Mouse (Mus musculus): ENCODE measurements around the gene Chkb. TPM values are rescaled to one million over a fixed set of nuclear protein-coding genes. Genes with fewer than 3 reads are reported as not detected.

The Chkb gene
- polyA plus RNA-seq, 1 experiment from 2014 or later, result 46.5 TPM

- Histone ChIP-seq H3K36me3 (replicated peaks; ENCODE audit: control insufficient read depth, insufficient read depth, low read depth, low read length) (0 out of 2 replicates have a peak, but pooled peaks cover 3% of the 10 kb centered on the region), H3K27me3 (ENCODE audit: control insufficient read depth, insufficient read depth, low read length) (no peaks in the 10 kb centered on the region), H3K27ac (replicated peaks; ENCODE audit: low read depth, low read length) (no peak overlapping the region), H3K9ac (replicated peaks; ENCODE audit: low read length) (peak overlapping the region; percentile 78), H3K4me3 (ENCODE audit: low read depth, low read length) (peak overlapping the region; percentile 75), H3K4me2 (ENCODE audit: low read depth, low read length) (peak overlapping the region; percentile 93), H3K4me1 (ENCODE audit: control insufficient read depth, insufficient read depth, low read length) (no peaks in the 10 kb centered on the region), H3K9me3 (replicated peaks; ENCODE audit: control insufficient read depth, low read length) (no peaks in the 10 kb centered on the region)
- WGBS, result 43% methylated on average over 6 of the region's 6 CpGs
- ATAC-seq (replicated peaks; ENCODE audit: insufficient number of reproducible peaks, low FRiP score, low TSS enrichment, low read depth) (no peak), DNase-seq (ENCODE audit: low spot score) (no peak)
Observed at GRCm38 (mm10) chr15:89430341-89430740, 633 bp upstream of the Chkb start.

DNA sequence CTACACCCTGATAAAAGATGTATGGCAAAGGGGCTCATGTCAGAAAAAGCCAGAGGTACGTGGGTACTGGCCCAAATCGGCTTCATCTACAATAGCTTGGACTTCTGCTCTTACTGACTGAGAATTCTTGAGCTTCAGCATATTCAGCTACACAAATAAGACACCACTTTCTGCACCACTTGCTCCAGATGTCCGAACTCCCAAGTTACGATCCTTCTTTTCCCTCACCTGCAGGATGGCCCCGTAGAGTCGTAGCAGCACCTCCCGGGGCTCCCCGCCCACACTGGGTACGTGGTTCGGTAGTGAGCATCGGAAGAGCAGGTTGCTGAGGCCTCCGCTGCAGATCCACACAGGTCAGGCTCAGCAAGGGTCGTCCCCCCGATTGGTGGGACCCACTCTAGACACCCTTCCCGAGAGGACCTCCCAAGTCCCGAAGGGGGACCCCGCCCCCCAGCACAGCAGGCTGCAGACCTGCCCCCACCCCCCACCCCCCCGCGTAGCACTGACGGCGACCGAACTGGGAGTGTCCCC lies 822 bp downstream of the Chkb start:
- H3K36me3 ChIP-seq (replicated peaks; ENCODE audit: control insufficient read depth, insufficient read depth, low read depth, low read length), result 0 out of 2 replicates have a peak, but pooled peaks cover 3% of the 10 kb centered on the region
- H3K4me2 ChIP-seq (ENCODE audit: low read depth, low read length), result peak overlapping the region; percentile 93
- ATAC-seq (replicated peaks; ENCODE audit: insufficient number of reproducible peaks, low FRiP score, low TSS enrichment, low read depth) (peak; percentile 68), DNase-seq (ENCODE audit: low spot score) (no peak)
- H3K9ac ChIP-seq (replicated peaks; ENCODE audit: low read length), result peak overlapping the region; percentile 78
- peak overlapping the region; percentile 75 for H3K4me3 ChIP-seq (ENCODE audit: low read depth, low read length)
- H3K27ac ChIP-seq (replicated peaks; ENCODE audit: low read depth, low read length), result no peak overlapping the region
- no peaks in the 10 kb centered on the region for H3K9me3 ChIP-seq (replicated peaks; ENCODE audit: control insufficient read depth, low read length)
- 5% methylated on average over 22 of the region's 22 CpGs for WGBS
- no peaks in the 10 kb centered on the region for H3K27me3 ChIP-seq (ENCODE audit: control insufficient read depth, insufficient read depth, low read length)
- H3K4me1 ChIP-seq (ENCODE audit: control insufficient read depth, insufficient read depth, low read length), result no peaks in the 10 kb centered on the region

GRCm38 (mm10) chr15:89428136-89428790 lies 1.4 kb downstream of the Chkb start:
- Histone ChIP-seq H3K9ac (replicated peaks; ENCODE audit: low read length) (peak overlapping the region; percentile 78), H3K4me3 (ENCODE audit: low read depth, low read length) (peak overlapping the region; percentile 75), H3K36me3 (replicated peaks; ENCODE audit: control insufficient read depth, insufficient read depth, low read depth, low read length) (0 out of 2 replicates have a peak, but pooled peaks cover 3% of the 10 kb centered on the region), H3K4me1 (ENCODE audit: control insufficient read depth, insufficient read depth, low read length) (no peaks in the 10 kb centered on the region), H3K27ac (replicated peaks; ENCODE audit: low read depth, low read length) (no peak overlapping the region), H3K9me3 (replicated peaks; ENCODE audit: control insufficient read depth, low read length) (no peaks in the 10 kb centered on the region), H3K27me3 (ENCODE audit: control insufficient read depth, insufficient read depth, low read length) (no peaks in the 10 kb centered on the region), H3K4me2 (ENCODE audit: low read depth, low read length) (peak overlapping the region; percentile 93)
- WGBS, result 85% methylated on average over 19 of the region's 19 CpGs
- ATAC-seq (replicated peaks; ENCODE audit: insufficient number of reproducible peaks, low FRiP score, low TSS enrichment, low read depth) (no peak), DNase-seq (ENCODE audit: low spot score) (no peak)

DNA sequence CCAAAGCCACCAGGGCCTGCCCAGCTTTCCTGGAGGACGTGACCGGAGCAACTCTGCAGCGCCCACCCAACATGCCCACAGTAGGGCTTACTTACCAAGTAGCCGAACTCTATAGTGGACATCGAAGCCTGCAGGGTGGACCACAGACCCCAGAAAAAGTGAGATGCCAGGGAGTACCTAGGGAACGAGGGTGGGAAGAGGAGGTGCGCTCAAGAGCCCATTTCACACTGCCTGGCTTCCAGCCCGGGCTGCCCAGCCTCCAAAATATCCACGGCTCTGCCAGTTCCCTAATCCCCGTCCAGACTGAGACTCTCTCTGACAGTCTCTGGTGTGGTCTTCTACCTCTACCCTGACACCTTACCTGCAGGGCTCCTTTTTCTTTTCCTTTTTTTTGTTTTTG lies 3.0 kb downstream of the Chkb start:
- 0 out of 2 replicates have a peak, but pooled peaks cover 3% of the 10 kb centered on the region for H3K36me3 ChIP-seq (replicated peaks; ENCODE audit: control insufficient read depth, insufficient read depth, low read depth, low read length)
- no peaks in the 10 kb centered on the region for H3K9me3 ChIP-seq (replicated peaks; ENCODE audit: control insufficient read depth, low read length)
- H3K4me2 ChIP-seq (ENCODE audit: low read depth, low read length), result no peak overlapping the region
- no peak overlapping the region for H3K27ac ChIP-seq (replicated peaks; ENCODE audit: low read depth, low read length)
- ATAC-seq (replicated peaks; ENCODE audit: insufficient number of reproducible peaks, low FRiP score, low TSS enrichment, low read depth) (no peak), DNase-seq (ENCODE audit: low spot score) (no peak)
- WGBS, result 85% methylated on average over 10 of the region's 10 CpGs
- H3K9ac ChIP-seq (replicated peaks; ENCODE audit: low read length), result no peak overlapping the region
- H3K4me1 ChIP-seq (ENCODE audit: control insufficient read depth, insufficient read depth, low read length), result no peaks in the 10 kb centered on the region
- H3K27me3 ChIP-seq (ENCODE audit: control insufficient read depth, insufficient read depth, low read length), result no peaks in the 10 kb centered on the region
- H3K4me3 ChIP-seq (ENCODE audit: low read depth, low read length), result no peak overlapping the region

- Histone ChIP-seq H3K36me3 (replicated peaks; ENCODE audit: control insufficient read depth, insufficient read depth, low read depth, low read length) (0 out of 2 replicates have a peak, but pooled peaks cover 3% of the 10 kb centered on the region), H3K27me3 (ENCODE audit: control insufficient read depth, insufficient read depth, low read length) (no peaks in the 10 kb centered on the region), H3K27ac (replicated peaks; ENCODE audit: low read depth, low read length) (no peak within 1 kb of the TSS), H3K4me1 (ENCODE audit: control insufficient read depth, insufficient read depth, low read length) (no peaks in the 10 kb centered on the region), H3K4me2 (ENCODE audit: low read depth, low read length) (peak within 1 kb of the TSS; percentile 16), H3K9me3 (replicated peaks; ENCODE audit: control insufficient read depth, low read length) (no peaks in the 10 kb centered on the region), H3K9ac (replicated peaks; ENCODE audit: low read length) (no peak within 1 kb of the TSS), H3K4me3 (ENCODE audit: low read depth, low read length) (no peak within 1 kb of the TSS)
- 19% methylated on average over 6 of the region's 6 CpGs for WGBS
- no peak for DNase-seq (ENCODE audit: low spot score)
- no peak for ATAC-seq (replicated peaks; ENCODE audit: insufficient number of reproducible peaks, low FRiP score, low TSS enrichment, low read depth)
Observed at GRCm38 (mm10) chr15:89425711-89426121, 4.0 kb downstream of the Chkb start, which contains the start of gene Cpt1b. Gene Cpt1b (minus strand): TSS chr15:89425863.

- Histone ChIP-seq H3K27me3 (ENCODE audit: control insufficient read depth, insufficient read depth, low read length) (no peaks in the 10 kb centered on the region), H3K4me1 (ENCODE audit: control insufficient read depth, insufficient read depth, low read length) (no peaks in the 10 kb centered on the region), H3K4me2 (ENCODE audit: low read depth, low read length) (no peak overlapping the region), H3K36me3 (replicated peaks; ENCODE audit: control insufficient read depth, insufficient read depth, low read depth, low read length) (0 out of 2 replicates have a peak, but pooled peaks cover 3% of the 10 kb centered on the region), H3K27ac (replicated peaks; ENCODE audit: low read depth, low read length) (no peak overlapping the region), H3K9me3 (replicated peaks; ENCODE audit: control insufficient read depth, low read length) (no peaks in the 10 kb centered on the region), H3K9ac (replicated peaks; ENCODE audit: low read length) (no peak overlapping the region), H3K4me3 (ENCODE audit: low read depth, low read length) (no peak overlapping the region)
- DNase-seq (ENCODE audit: low spot score) (no peak), ATAC-seq (replicated peaks; ENCODE audit: insufficient number of reproducible peaks, low FRiP score, low TSS enrichment, low read depth) (no peak)
- 86% methylated on average over 8 of the region's 8 CpGs for WGBS
Observed at GRCm38 (mm10) chr15:89424621-89425020, 5.1 kb downstream of the Chkb start.

DNA sequence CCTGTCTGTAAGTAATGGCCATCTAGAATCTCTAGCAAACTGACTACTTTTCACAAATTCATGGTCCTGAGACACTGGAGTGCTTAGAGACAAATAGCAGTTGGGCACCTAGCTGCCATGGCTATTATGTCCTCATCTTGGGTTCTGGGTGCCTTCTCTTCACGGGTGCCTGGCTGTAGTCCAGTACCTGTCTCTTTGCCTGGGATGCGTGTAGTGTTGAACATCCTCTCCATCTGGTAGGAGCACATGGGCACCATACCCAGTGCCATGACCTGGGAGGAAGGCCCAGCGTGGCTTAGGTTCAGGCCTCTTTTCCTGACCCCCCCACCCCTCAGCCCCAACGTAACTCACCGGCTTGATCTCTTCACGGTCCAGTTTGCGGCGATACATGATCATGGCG lies 7.8 kb downstream of the Chkb start:
- Histone ChIP-seq H3K4me1 (ENCODE audit: control insufficient read depth, insufficient read depth, low read length) (no peaks in the 10 kb centered on the region), H3K9ac (replicated peaks; ENCODE audit: low read length) (no peak overlapping the region), H3K36me3 (replicated peaks; ENCODE audit: control insufficient read depth, insufficient read depth, low read depth, low read length) (0 out of 2 replicates have a peak, but pooled peaks cover 3% of the 10 kb centered on the region), H3K27ac (replicated peaks; ENCODE audit: low read depth, low read length) (no peak overlapping the region), H3K4me3 (ENCODE audit: low read depth, low read length) (no peak overlapping the region), H3K4me2 (ENCODE audit: low read depth, low read length) (no peak overlapping the region), H3K9me3 (replicated peaks; ENCODE audit: control insufficient read depth, low read length) (no peaks in the 10 kb centered on the region), H3K27me3 (ENCODE audit: control insufficient read depth, insufficient read depth, low read length) (no peaks in the 10 kb centered on the region)
- DNase-seq (ENCODE audit: low spot score) (no peak), ATAC-seq (replicated peaks; ENCODE audit: insufficient number of reproducible peaks, low FRiP score, low TSS enrichment, low read depth) (no peak)
- WGBS, result 92% methylated on average over 9 of the region's 9 CpGs

- no peak overlapping the region for H3K4me3 ChIP-seq (ENCODE audit: low read depth, low read length)
- DNase-seq (ENCODE audit: low spot score) (no peak), ATAC-seq (replicated peaks; ENCODE audit: insufficient number of reproducible peaks, low FRiP score, low TSS enrichment, low read depth) (no peak)
- no peaks in the 10 kb centered on the region for H3K27me3 ChIP-seq (ENCODE audit: control insufficient read depth, insufficient read depth, low read length)
- H3K9ac ChIP-seq (replicated peaks; ENCODE audit: low read length), result no peak overlapping the region
- no peaks in the 10 kb centered on the region for H3K4me1 ChIP-seq (ENCODE audit: control insufficient read depth, insufficient read depth, low read length)
- H3K9me3 ChIP-seq (replicated peaks; ENCODE audit: control insufficient read depth, low read length), result no peaks in the 10 kb centered on the region
- no peak overlapping the region for H3K4me2 ChIP-seq (ENCODE audit: low read depth, low read length)
- H3K36me3 ChIP-seq (replicated peaks; ENCODE audit: control insufficient read depth, insufficient read depth, low read depth, low read length), result no peaks in the 10 kb centered on the region
- H3K27ac ChIP-seq (replicated peaks; ENCODE audit: low read depth, low read length), result no peak overlapping the region
- 87% methylated on average over 8 of the region's 8 CpGs for WGBS
Observed at GRCm38 (mm10) chr15:89415282-89415681, 14.4 kb downstream of the Chkb start.
